Mouse (Mus musculus) MEL (cell line): ENCODE data around the gene Wdr59. TPM values are rescaled to one million over a fixed set of nuclear protein-coding genes. Genes with fewer than 3 reads are reported as not detected.

Experiments used
- DNase-seq: peaks from one replicate; pipeline ENCODE4 v3.0.0; 2011; ENCODE audit warnings: low read depth, low spot score
- H3K27ac ChIP-seq: 2 replicates; pipeline ENCODE4 v1.5.1; 2012; ENCODE audit warnings: low read depth, mild to moderate bottlenecking, control low read depth, low read length, moderate library complexity; ENCODE audit not compliant: control insufficient read depth
- H3K27me3 ChIP-seq, 2 experiments: fragments of 150-350 bp in 1 of 2; sonication (generic) in 1 of 2; 2 replicates each; pipeline ENCODE4 v1.6.1; 2012; ENCODE audit warnings: low read length in 2 of 2, mild to moderate bottlenecking in 2 of 2, improper control_type of control experiment in 1 of 2, moderate library complexity in 1 of 2; ENCODE audit not compliant: insufficient read depth in 2 of 2, control insufficient read depth in 1 of 2
- H3K36me3 ChIP-seq, 2 experiments: 2 replicates each; pipeline ENCODE4 v1.6.1; 2012 to 2014; ENCODE audit warnings: low read length in 2 of 2, improper control_type of control experiment in 1 of 2, inconsistent platforms in 1 of 2, mild to moderate bottlenecking in 1 of 2; ENCODE audit not compliant: insufficient read depth in 2 of 2, control insufficient read depth in 1 of 2
- H3K4me1 ChIP-seq, 2 experiments: fragments of 150-350 bp in 1 of 2; sonication (generic) in 1 of 2; 2 replicates each; pipeline ENCODE4 v1.6.1; 2012; ENCODE audit warnings: low read length in 2 of 2, improper control_type of control experiment in 1 of 2, mild to moderate bottlenecking in 1 of 2; ENCODE audit not compliant: insufficient read depth in 2 of 2, control insufficient read depth in 1 of 2
- H3K4me3 ChIP-seq, 2 experiments: fragments of 150-350 bp in 1 of 2; sonication (generic) in 1 of 2; 2 replicates each; pipeline ENCODE4 v1.5.1; 2012; ENCODE audit warnings: low read depth in 2 of 2, low read length in 2 of 2, mild to moderate bottlenecking in 2 of 2, moderate library complexity in 2 of 2, control low read depth in 1 of 2, improper control_type of control experiment in 1 of 2; ENCODE audit not compliant: control insufficient read depth in 1 of 2, insufficient read depth in 1 of 2
- H3K79me2 ChIP-seq: 2 replicates; pipeline ENCODE4 v1.6.1; 2012; ENCODE audit warnings: mild to moderate bottlenecking, low read length, moderate library complexity; ENCODE audit not compliant: control insufficient read depth, poor library complexity, insufficient read depth
- H3K9ac ChIP-seq: 2 replicates; pipeline ENCODE4 v1.6.1; 2012; ENCODE audit warnings: low read depth, mild to moderate bottlenecking, control low read depth, low read length, moderate library complexity; ENCODE audit not compliant: control insufficient read depth, poor library complexity, severe bottlenecking
- H3K9me3 ChIP-seq: fragments of 150-350 bp; sonication (generic); replicated peaks from 2 replicates; pipeline ENCODE4 v1.6.1; 2012; ENCODE audit warnings: mild to moderate bottlenecking, low read length, improper control_type of control experiment, moderate library complexity; ENCODE audit not compliant: insufficient read depth
- CTCF ChIP-seq, 3 experiments: IDR thresholded peaks in 2 of 3; conservative IDR thresholded peaks in 1 of 3; 2 replicates each; pipeline ENCODE4 v1.5.1; 2011 to 2012; ENCODE audit warnings: low read length in 3 of 3, low read depth in 2 of 3, mild to moderate bottlenecking in 2 of 3, improper control_type of control experiment in 1 of 3, inconsistent platforms in 1 of 3, mixed read lengths in 1 of 3, moderate library complexity in 1 of 3; ENCODE audit not compliant: control insufficient read depth in 1 of 3, insufficient read depth in 1 of 3, poor library complexity in 1 of 3, severe bottlenecking in 1 of 3
- EP300 ChIP-seq, 2 experiments: IDR thresholded peaks; 2 replicates each; pipeline ENCODE4 v1.6.1; 2011; ENCODE audit warnings: improper control_type of control experiment in 2 of 2, low read length in 2 of 2, low read depth in 1 of 2, mild to moderate bottlenecking in 1 of 2
- GATA1 ChIP-seq: IDR thresholded peaks from 2 replicates; pipeline ENCODE4 v1.6.1; 2011; ENCODE audit warnings: low read depth, low read length, improper control_type of control experiment
- HCFC1 ChIP-seq: IDR thresholded peaks from 2 replicates; pipeline ENCODE4 v1.6.1; 2012; ENCODE audit warnings: low read depth, mild to moderate bottlenecking, inconsistent platforms, low read length, improper control_type of control experiment, moderate library complexity
- JUND ChIP-seq: IDR thresholded peaks from 2 replicates; pipeline ENCODE4 v1.6.1; 2011; ENCODE audit warnings: low read depth, mild to moderate bottlenecking, improper control_type of control experiment, low read length
- KAT2A ChIP-seq: conservative IDR thresholded peaks from 2 replicates; pipeline ENCODE4 v1.6.1; 2012; ENCODE audit warnings: low read depth, low read length, improper control_type of control experiment, inconsistent platforms
- MAFK ChIP-seq: IDR thresholded peaks from 2 replicates; pipeline ENCODE4 v1.6.1; 2011; ENCODE audit warnings: low read depth, mild to moderate bottlenecking, low read length, improper control_type of control experiment, borderline replicate concordance
- MAX ChIP-seq: IDR thresholded peaks from 2 replicates; pipeline ENCODE4 v1.6.1; 2011; ENCODE audit warnings: low read length, improper control_type of control experiment
- MAZ ChIP-seq: IDR thresholded peaks from 2 replicates; pipeline ENCODE4 v1.6.1; 2012; ENCODE audit warnings: low read depth, mild to moderate bottlenecking, inconsistent platforms, low read length, improper control_type of control experiment
- MEF2A ChIP-seq: IDR thresholded peaks from 2 replicates; pipeline ENCODE4 v1.6.1; 2014; ENCODE audit warnings: low read depth, mild to moderate bottlenecking, inconsistent platforms, low read length, improper control_type of control experiment; ENCODE audit not compliant: poor library complexity, insufficient replicate concordance, severe bottlenecking; ENCODE audit errors: extremely low read depth
- MXI1 ChIP-seq: IDR thresholded peaks from 2 replicates; pipeline ENCODE4 v1.6.1; 2011; ENCODE audit warnings: mild to moderate bottlenecking, low read depth, low read length, improper control_type of control experiment
- MYC ChIP-seq: IDR thresholded peaks from 2 replicates; pipeline ENCODE4 v1.6.1; 2011; ENCODE audit warnings: low read depth, mild to moderate bottlenecking, low read length, improper control_type of control experiment, moderate library complexity
- POLR2AphosphoS2 ChIP-seq: IDR thresholded peaks from 2 replicates; pipeline ENCODE4 v1.6.1; 2011; ENCODE audit warnings: low read length, improper control_type of control experiment
- POLR2AphosphoS5 ChIP-seq: IDR thresholded peaks from 2 replicates; pipeline ENCODE4 v1.6.1; 2012; ENCODE audit warnings: low read depth, borderline replicate concordance, mild to moderate bottlenecking, inconsistent platforms, low read length, moderate library complexity, mixed read lengths
- SMC3 ChIP-seq: IDR thresholded peaks from 2 replicates; pipeline ENCODE4 v1.6.1; 2011; ENCODE audit warnings: low read depth, low read length, improper control_type of control experiment
- USF1 ChIP-seq: IDR thresholded peaks from 2 replicates; pipeline ENCODE4 v1.6.1; 2014; ENCODE audit warnings: low read depth, mild to moderate bottlenecking, inconsistent platforms, low read length, improper control_type of control experiment, moderate library complexity
- ZKSCAN1 ChIP-seq: IDR thresholded peaks from 2 replicates; pipeline ENCODE4 v1.6.1; 2012; ENCODE audit warnings: low read depth, mild to moderate bottlenecking, inconsistent platforms, low read length, improper control_type of control experiment, moderate library complexity
- ZMIZ1 ChIP-seq: IDR thresholded peaks from 2 replicates; pipeline ENCODE4 v1.6.1; 2012; ENCODE audit warnings: low read depth, mild to moderate bottlenecking, inconsistent platforms, low read length, improper control_type of control experiment, moderate library complexity
- polyA plus RNA-seq, 2 experiments: library from polyadenylated mRNA; stranded (reverse) in 1 of 2; unstranded in 1 of 2; fragments of >175 nt in 1 of 2; fragments of >200 nt in 1 of 2; gene quantifications; 2 replicates each; pipeline versions ENCODE4 v1.2.1 to v1.2.4; 2012; ENCODE audit warnings: low replicate concordance in 2 of 2, low read depth in 1 of 2; ENCODE audit not compliant: insufficient read length in 2 of 2, insufficient read depth in 1 of 2, missing spikeins in 1 of 2
- total RNA-seq: library from RNA; depleted of rRNA; stranded (reverse); fragments of 300-350 nt; gene quantifications from 2 replicates; pipeline ENCODE4 v1.2.3, GENCODE M21; 2012

The Wdr59 gene
- total and polyA plus RNA-seq, 3 experiments, result 6.5 to 16.6 TPM; not detected in 1

DNA sequence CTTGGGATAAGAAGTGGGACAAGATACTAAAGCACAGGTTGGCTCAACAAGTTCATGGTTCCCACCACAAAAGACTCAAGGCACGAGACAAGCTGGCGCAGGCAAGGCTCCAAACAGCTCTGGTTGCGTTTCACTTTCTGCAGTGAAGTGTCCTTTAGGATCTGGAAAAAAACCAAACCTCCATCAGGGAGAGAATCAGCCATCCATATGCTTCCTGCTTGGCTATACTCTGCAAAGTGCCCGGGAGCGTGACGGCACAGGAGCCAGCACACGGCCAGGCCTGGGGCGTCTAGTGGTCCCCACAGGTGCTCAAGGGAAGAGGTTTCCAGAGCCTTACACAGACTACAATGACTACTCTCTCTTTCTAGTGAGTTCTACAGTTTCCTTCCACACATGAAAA, 41.2 kb downstream of the Wdr59 start:
- Histone ChIP-seq H3K9me3 (no peaks in the 10 kb centered on the region), H3K9ac (no peak overlapping the region), H3K79me2 (no peaks in the 10 kb centered on the region), H3K4me1 (no peaks in the 10 kb centered on the region), H3K27ac (no peak overlapping the region), H3K4me3 (no peak overlapping the region), H3K36me3 (peaks cover 0 to 3% of the 10 kb centered on the region in 2 experiments; a peak in 1 of 4 replicates), H3K27me3 (no peaks in the 10 kb centered on the region)
- DNase-seq, result no peak
- TF ChIP-seq ZMIZ1, result no peak
- TF ChIP-seq MAFK, result no peak
- no peak for TF ChIP-seq POLR2AphosphoS2
- no peak for TF ChIP-seq USF1
- TF ChIP-seq SMC3, result no peak
- TF ChIP-seq POLR2AphosphoS5, result no peak
- no peak for TF ChIP-seq MAX
- no peak for TF ChIP-seq KAT2A
- TF ChIP-seq MYC, result no peak
- no peak for TF ChIP-seq GATA1
- no peak for TF ChIP-seq MEF2A
- no peak for TF ChIP-seq JUND
- TF ChIP-seq ZKSCAN1, result no peak
- no peak for TF ChIP-seq EP300 (IDR thresholded peaks at IDR 0.05; ENCODE audit: low read depth in 1 of 2, low read length in 2 of 2)

DNA sequence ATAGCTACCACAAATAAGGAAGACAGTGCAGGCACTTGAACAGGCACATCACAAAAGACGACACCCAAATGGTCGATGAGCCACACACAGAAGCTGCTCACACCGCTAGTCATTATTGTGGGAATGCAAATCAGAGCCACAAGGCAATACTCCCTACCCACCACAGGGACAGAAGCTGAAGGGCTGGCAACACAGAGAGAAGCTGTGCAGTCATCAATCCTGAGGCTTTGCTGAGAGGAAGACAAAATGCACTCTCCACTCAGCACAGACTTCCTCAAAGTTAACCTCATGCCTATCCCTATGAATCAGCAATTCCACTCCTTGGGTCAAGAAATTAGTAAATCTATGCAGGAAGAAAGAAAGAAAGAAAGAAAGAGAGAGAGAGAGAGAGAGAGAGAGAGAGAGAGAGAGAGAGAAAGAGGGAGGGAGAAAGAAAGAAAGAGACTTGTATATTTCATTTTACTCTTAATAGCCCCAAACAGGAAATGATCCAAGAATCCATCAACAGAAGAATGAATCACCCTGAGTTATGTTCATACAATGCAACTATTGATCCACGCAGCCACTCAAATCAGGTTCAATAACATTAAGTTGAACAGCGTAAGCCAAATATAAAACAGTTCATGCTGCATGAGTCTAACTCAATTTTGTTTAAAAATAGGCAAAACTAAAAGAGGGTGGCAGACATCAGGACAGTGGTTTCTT, 44.0 kb downstream of the Wdr59 start:
- peak; percentile 11 for DNase-seq
- no peak overlapping the region for H3K4me3 ChIP-seq
- TF ChIP-seq USF1 (no peak), MXI1 (no peak), HCFC1 (no peak), CTCF (IDR thresholded peaks at IDR 0.05 in 2 of 3, conservative IDR thresholded peaks at IDR 0.05 in 1 of 3; ENCODE audit: control insufficient read depth in 1 of 3, insufficient read depth in 1 of 3, low read depth in 2 of 3, low read length in 3 of 3, poor library complexity in 1 of 3, severe bottlenecking in 1 of 3) (no peak), ZMIZ1 (no peak), MAZ (no peak)

More for the DNA sequence above, 44.0 kb downstream of the Wdr59 start:
- H3K9ac ChIP-seq, result no peak overlapping the region
- no peaks in the 10 kb centered on the region for H3K79me2 ChIP-seq
- no peaks in the 10 kb centered on the region for H3K4me1 ChIP-seq
- H3K27me3 ChIP-seq, result no peaks in the 10 kb centered on the region
- H3K27ac ChIP-seq, result no peak overlapping the region
- peaks cover 0 to 3% of the 10 kb centered on the region in 2 experiments; a peak in 1 of 4 replicates for H3K36me3 ChIP-seq
- no peaks in the 10 kb centered on the region for H3K9me3 ChIP-seq
